Comparison of ENCODE assay signal across 10 mouse cellular contexts in genomic region chr14:61650291-61650960, GRCm38 (mm10). TPM values are rescaled to one million over a fixed set of nuclear protein-coding genes. Genes with fewer than 3 reads are reported as not detected.
A peak's percentile ranks its signal among the peaks of the same experiment; 100 is the strongest.
DNase-seq lines count a peak whose midpoint lies in the region; ATAC-seq and TF ChIP-seq lines count a peak whose summit lies in the region.
"Had no signal": no experiment of that assay in that cellular context is flagged by ENCODE, and none has a peak within 500 bp of the region (broad histone marks: within the 10 kb centered on the region; RNA-seq: fewer than 3 reads in every experiment).

No protein-coding gene starts in this region.

- H3K4me3 ChIP-seq in midbrain, embryonic 11.5 days (ENCODE audit: low read depth, low read length), result no peak overlapping the region
- no peak overlapping the region for H3K4me3 ChIP-seq in midbrain, embryonic 10.5 days
- H3K4me3 ChIP-seq in liver, postnatal 0 days (ENCODE audit: low read depth, low read length), result peak overlapping the region; percentile 98; the same call in 1 of the 2 replicates

- no peak overlapping the region for H3K27ac ChIP-seq in midbrain, embryonic 11.5 days (ENCODE audit: low read depth, low read length)
- H3K27ac ChIP-seq in midbrain, embryonic 10.5 days (replicated peaks), result no peak overlapping the region
- peak overlapping the region; percentile 96 for H3K27ac ChIP-seq in liver, postnatal 0 days (ENCODE audit: low read depth)

- H3K9me3 ChIP-seq in midbrain, embryonic 11.5 days (ENCODE audit: control insufficient read depth, low read length), result no peaks in the 10 kb centered on the region
- no peaks in the 10 kb centered on the region for H3K9me3 ChIP-seq in midbrain, embryonic 10.5 days (replicated peaks)
- H3K9me3 ChIP-seq in liver, postnatal 0 days (ENCODE audit: low read length), result no peaks in the 10 kb centered on the region
- H3K9me3 ChIP-seq: G1E had no signal

- no peak for TF ChIP-seq EP300 in liver, postnatal 0 days (IDR thresholded peaks at IDR 0.05; ENCODE audit: low read depth)

- H3K9ac ChIP-seq in midbrain, embryonic 11.5 days (ENCODE audit: low read length), result no peak overlapping the region
- H3K9ac ChIP-seq in liver, postnatal 0 days (replicated peaks), result no peak overlapping the region

- no peaks in the 10 kb centered on the region for H3K4me1 ChIP-seq in midbrain, embryonic 11.5 days (ENCODE audit: control insufficient read depth, insufficient read depth, low read length)
- peaks cover 16% of the 10 kb centered on the region for H3K4me1 ChIP-seq in midbrain, embryonic 10.5 days
- peaks cover 16% of the 10 kb centered on the region for H3K4me1 ChIP-seq in liver, postnatal 0 days (ENCODE audit: insufficient read depth)

- DNase-seq in cerebellum, adult 18-20 months, result peak; percentile 52 to 61
- no peak for DNase-seq in cerebellum, adult 11-12 months
- peak; percentile 93 for DNase-seq in midbrain, embryonic 11.5 days (ENCODE audit: low spot score, missing footprints)
- DNase-seq in midbrain, embryonic 10.5 days (ENCODE audit: low spot score), result no peak
- peak; percentile 43 for DNase-seq in c-Kit-positive CD71-positive TER-119-negative erythroid progenitor cells, embryonic 14.5 days (ENCODE audit: low read depth)
- peak; percentile 62 for DNase-seq in heart, postnatal 4 days
- peak; percentile 38 for DNase-seq in liver, postnatal 0 days
- peak; percentile 45 for DNase-seq in telencephalon, adult 2 months (ENCODE audit: low read depth, low spot score)

- TF ChIP-seq CTCF in liver, postnatal 0 days (IDR thresholded peaks at IDR 0.05; ENCODE audit: low read depth), result peak; percentile 70

- no peaks in the 10 kb centered on the region for H3K36me3 ChIP-seq in midbrain, embryonic 11.5 days (ENCODE audit: control insufficient read depth, insufficient read depth, low read length)
- no peaks in the 10 kb centered on the region for H3K36me3 ChIP-seq in midbrain, embryonic 10.5 days
- no peaks in the 10 kb centered on the region; the same call in none of the 2 replicates for H3K36me3 ChIP-seq in liver, postnatal 0 days (replicated peaks; ENCODE audit: insufficient read depth, low read length)

- 44% methylated on average over 9 of the region's 9 CpGs for WGBS in midbrain, embryonic 11.5 days
- 45% methylated on average over 9 of the region's 9 CpGs for WGBS in midbrain, embryonic 10.5 days
- WGBS in liver, postnatal 0 days (ENCODE audit: insufficient replicate concordance), result 28% methylated on average over 9 of the region's 9 CpGs

- H3K4me2 ChIP-seq in midbrain, embryonic 11.5 days, result no peak overlapping the region
- H3K4me2 ChIP-seq in liver, postnatal 0 days (ENCODE audit: low read depth, low read length), result peak overlapping the region; percentile 93

- H3K27me3 ChIP-seq in midbrain, embryonic 11.5 days (ENCODE audit: control insufficient read depth, insufficient read depth, low read length), result no peaks in the 10 kb centered on the region
- H3K27me3 ChIP-seq in midbrain, embryonic 10.5 days (ENCODE audit: low read depth, poor library complexity, severe bottlenecking), result no peaks in the 10 kb centered on the region
- H3K27me3 ChIP-seq in liver, postnatal 0 days (ENCODE audit: insufficient read depth, low read length), result no peaks in the 10 kb centered on the region

- ATAC-seq in midbrain, embryonic 11.5 days (ENCODE audit: low FRiP score), result no peak
- no peak for ATAC-seq in liver, postnatal 0 days

RNA-seq across cellular contexts. Expression of gene Kcnrg, which starts 43.2 kb away (rescaled TPM):
- polyA plus RNA-seq in midbrain, embryonic 11.5 days (2014; fragmentation: Nextera tagmentation; extraction: Ambion mirVana), result 0.49 and 0.80 TPM in 2 replicates
- polyA plus RNA-seq in midbrain, embryonic 10.5 days (2016; fragmentation: Nextera tagmentation; extraction: Ambion mirVana), result 0.48 and 1.1 TPM in 2 replicates
- total RNA-seq in heart, postnatal 4 days (2021), result under 1 TPM; 0.24 to 0.25 TPM
- polyA plus RNA-seq in liver, postnatal 0 days (2015; fragmentation: Nextera tagmentation; extraction: Ambion mirVana), result 0.08 and 0.09 TPM in 2 replicates
- total RNA-seq: neutrophil, adult 5-6 weeks had no signal
- polyA plus RNA-seq: G1E had no signal

RNA-seq across cellular contexts. Expression of gene Trim13, which starts 52.4 kb away (rescaled TPM):
- polyA plus RNA-seq in midbrain, embryonic 11.5 days (2014; fragmentation: Nextera tagmentation; extraction: Ambion mirVana), result 28.7 and 30.6 TPM in 2 replicates
- 15.4 and 19.8 TPM in 2 replicates for polyA plus RNA-seq in midbrain, embryonic 10.5 days (2016; fragmentation: Nextera tagmentation; extraction: Ambion mirVana)
- 10 to 100 TPM in 1 of 2 experiments, 1 to 10 TPM in 1; 9.7 to 11.3 TPM for total RNA-seq in heart, postnatal 4 days (2021)
- polyA plus RNA-seq in liver, postnatal 0 days (2015; fragmentation: Nextera tagmentation; extraction: Ambion mirVana), result 3.6 and 4.3 TPM in 2 replicates

Comparison
In these comparisons a context has a peak if more than half of its experiments do, and no peak if none do; other contexts are left out.
1. DNase-seq: peak in cerebellum, adult 18-20 months (2 of 2), midbrain, embryonic 11.5 days (single experiment), c-Kit-positive CD71-positive TER-119-negative erythroid progenitor cells, embryonic 14.5 days (single experiment), heart, postnatal 4 days (single experiment), liver, postnatal 0 days (single experiment) and telencephalon, adult 2 months (single experiment); none in cerebellum, adult 11-12 months (single experiment) and midbrain, embryonic 10.5 days (single experiment).